Mouse (Mus musculus) small intestine, adult 2 months (tissue): ENCODE results near the gene Chrna9.

ENCODE experiments used
- CTCF ChIP-seq: fragments of 200-500 bp; IDR thresholded peaks from 2 replicates; pipeline ENCODE4 v1.5.1; 2012; ENCODE audit warnings: low read depth, mild to moderate bottlenecking, control low read depth, inconsistent platforms, low read length, moderate library complexity, mixed read lengths; ENCODE audit not compliant: insufficient replicate concordance, insufficient read length; ENCODE audit errors: extremely low read depth
- POLR2A ChIP-seq: fragments of 200-500 bp; IDR thresholded peaks from 2 replicates; pipeline ENCODE4 v1.6.1; 2012; ENCODE audit warnings: low read depth, mild to moderate bottlenecking, control low read depth, inconsistent platforms, low read length, moderate library complexity

DNA sequence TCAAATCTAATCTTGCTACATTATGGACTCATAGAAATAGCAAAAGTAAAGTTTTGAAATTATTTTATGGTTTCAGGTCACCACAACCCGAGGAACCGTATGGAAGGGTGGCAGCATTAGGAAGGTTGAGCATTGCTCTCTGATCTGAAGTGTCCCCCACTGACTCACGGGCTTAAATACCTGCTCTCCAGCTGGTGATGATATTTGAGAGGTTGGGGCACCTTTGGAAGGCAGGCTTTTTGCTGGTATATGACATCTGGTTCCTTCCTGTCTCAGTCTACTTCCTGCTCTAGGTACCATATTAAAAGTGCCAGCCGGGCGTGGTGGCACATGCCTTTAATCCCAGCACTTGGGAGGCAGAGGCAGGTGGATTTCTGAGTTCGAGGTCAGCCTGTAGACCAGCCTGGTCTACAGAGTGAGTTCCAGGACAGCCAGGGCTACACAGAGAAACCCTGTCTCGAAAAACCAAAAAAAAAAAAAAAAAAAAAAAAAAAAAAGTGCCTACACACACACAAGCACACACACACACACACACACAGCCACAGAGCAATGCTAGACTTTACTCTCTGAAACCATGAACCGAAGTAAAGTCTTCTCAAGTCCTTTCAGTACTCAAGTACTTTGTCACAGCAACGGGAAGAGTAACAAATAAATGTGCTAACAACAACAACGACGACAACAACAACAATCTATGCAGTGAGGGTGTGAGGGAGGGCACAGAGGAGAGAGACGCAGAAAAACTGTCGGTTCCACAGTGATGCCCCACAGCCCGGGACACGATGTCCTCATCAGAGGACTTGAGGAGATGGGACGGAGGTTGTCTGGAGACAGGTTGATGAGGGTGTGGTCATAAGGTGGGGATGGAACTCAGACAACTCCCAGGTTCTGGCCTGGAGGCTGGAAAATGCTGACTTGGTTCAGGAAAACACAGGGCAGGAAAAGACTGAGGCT is 19.7 kb downstream of the Chrna9 start:
- TF ChIP-seq CTCF (no peak), POLR2A (no peak)
